Mouse (Mus musculus) left cerebral cortex, postnatal 10 days (tissue): ENCODE results near the gene Haus5. TPM values are rescaled to one million over a fixed set of nuclear protein-coding genes. Genes with fewer than 3 reads are reported as not detected.
A peak's percentile ranks its signal among the peaks of the same experiment; 100 is the strongest.

Experiments
- DNase-seq, 2 experiments: peaks; one replicate each; pipeline ENCODE4 v3.0.0; 2021 to 2022; ENCODE audit warnings: low spot score in 2 of 2, mixed read lengths in 1 of 2; ENCODE audit errors: extremely low spot score in 1 of 2
- intact Hi-C: fragments of 180-260 bp; cut with DNase I; formaldehyde crosslinking; loops from one replicate; pipeline ENCODE4 v1.15.1; 2025
- total RNA-seq, 2 experiments: library from RNA; stranded (reverse); gene quantifications; 2 replicates each; pipeline ENCODE4 v1.2.3; 2021

Gene Haus5
- 1 to 10 TPM; 7.1 to 7.3 TPM for total RNA-seq

DNA sequence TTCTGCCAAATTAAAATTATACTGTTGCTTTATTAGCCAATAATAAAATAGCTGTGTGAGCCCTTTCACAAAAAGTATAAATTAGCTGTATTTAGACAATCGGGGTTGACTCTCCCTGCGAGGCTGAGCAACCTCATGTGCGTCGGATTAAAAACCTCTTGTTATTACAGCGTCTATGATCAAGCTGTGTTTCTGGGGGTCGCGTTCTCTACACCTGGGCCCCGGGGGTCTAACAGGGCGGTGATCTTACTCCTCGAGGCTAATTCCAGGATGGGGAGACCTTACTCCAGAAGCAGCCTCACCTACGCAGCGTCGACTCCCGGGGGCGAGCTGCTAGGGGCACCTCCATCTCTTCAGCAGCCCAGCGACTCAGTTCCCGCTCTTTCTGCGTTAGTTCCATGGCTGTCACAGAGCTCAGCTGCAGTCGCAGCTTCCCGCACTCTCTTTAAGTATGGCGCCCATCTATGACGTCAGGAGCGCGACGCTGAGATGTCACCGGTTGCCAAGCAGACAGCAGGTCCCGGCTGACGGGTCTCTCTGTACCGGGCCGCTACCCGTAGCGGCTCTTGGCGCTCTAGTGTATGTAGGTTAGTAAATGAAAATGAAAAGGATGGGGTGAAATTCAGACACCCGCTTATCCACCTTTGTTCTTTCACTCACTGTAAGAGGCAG is at the start of gene Haus5:
Gene Haus5, minus strand, starts transcription at position 466 of the 672 bp plus-strand sequence.
- DNase-seq = peak; percentile 92 to 93
- intact Hi-C loops = loop anchor here (5.0 kb wide), 1 partner anchor 63 kb away; the partner anchor contains the start of gene Tmem147

- intact Hi-C loops = no loop called here
- no peak for DNase-seq
Observed at GRCm38 (mm10) chr7:30711942-30712341, 47.1 kb upstream of the Haus5 start, which contains the start of gene Atp4a. Gene Atp4a, plus strand, starts transcription at chr7:30712209.

- intact Hi-C loops = no loop called here
- DNase-seq = no peak
Observed at GRCm38 (mm10) chr7:30707441-30707840, 42.6 kb upstream of the Haus5 start.

DNA sequence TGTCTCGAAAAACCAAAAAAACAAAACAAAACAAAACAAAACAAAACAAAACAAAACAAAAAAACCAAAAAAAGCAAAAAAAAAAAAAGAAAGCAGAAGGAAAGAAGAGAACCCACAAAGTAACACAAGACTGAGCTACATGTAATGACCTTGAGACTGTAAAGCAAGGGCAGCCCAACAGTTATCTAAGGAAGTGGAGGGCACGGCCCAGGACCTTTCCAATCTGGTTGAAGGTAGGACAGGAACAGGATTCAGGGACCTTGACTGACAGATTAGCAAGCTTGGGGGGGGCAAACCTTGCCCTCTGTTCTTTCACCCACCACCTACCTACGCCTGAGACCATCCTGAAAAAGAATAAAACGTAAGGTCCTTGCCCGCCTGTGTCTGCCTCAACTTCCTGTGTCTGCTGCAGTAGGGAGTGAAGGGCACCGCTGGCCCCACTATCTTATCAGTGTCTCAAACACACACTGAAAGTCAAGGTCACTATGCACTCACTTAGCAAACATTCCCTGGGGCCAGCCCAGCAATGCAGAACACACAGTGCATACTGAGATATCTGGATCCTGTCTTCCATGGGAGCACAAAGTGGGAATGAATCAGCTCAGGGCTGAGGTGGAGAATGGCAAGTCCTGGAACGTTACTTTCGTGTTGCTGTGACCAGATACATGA is 41.6 kb upstream of the Haus5 start:
- no peak for DNase-seq
- intact Hi-C loops = no loop called here

- intact Hi-C loops = no loop called here
- no peak for DNase-seq
Observed at GRCm38 (mm10) chr7:30698589-30698988, 33.8 kb upstream of the Haus5 start, which contains the start of gene 2200002J24Rik. Gene 2200002J24Rik, plus strand, starts transcription at chr7:30698926.

GRCm38 (mm10) chr7:30698101-30698500 is 33.3 kb upstream of the Haus5 start:
- intact Hi-C loops = no loop called here
- DNase-seq = no peak

DNA sequence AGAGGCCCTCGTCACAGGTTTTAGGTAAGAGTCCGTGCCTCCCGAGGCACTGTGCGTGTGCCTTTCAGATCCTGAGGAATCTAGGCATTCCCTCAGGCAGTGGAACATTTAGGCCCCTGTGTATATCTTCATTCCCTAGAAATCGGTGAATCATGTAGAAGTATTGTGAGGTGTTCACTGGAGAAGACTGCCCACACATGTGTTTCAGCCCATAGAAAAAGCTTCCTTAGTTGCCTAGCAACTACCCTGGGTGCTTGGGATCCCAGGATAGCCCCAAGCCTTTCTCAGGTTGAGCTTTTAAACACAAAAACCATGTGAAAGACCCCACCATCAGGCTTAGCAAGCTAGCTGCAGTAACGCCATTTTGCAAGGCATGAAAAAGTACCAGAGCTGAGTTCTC is 23.5 kb upstream of the Haus5 start:
- DNase-seq = no peak
- intact Hi-C loops = no loop called here

DNA sequence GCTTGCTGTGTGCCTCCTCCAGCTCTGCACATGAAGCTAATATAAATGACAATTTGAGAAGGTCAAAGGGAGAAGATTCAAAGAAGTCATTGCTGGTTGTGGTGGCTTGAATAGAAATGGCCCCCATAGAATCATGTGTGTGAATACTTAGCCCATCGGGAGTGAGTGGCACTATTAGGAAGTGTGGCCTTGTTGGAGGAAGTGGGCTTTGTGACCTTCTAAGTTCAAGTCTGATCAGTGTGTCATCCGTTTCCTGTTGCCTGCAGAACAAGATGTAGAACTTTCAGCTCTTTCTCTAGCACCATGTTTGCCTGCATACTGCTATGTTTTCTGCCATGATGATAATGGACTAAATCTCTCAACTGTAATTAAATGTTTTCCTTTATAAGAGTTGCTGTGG is 18.6 kb upstream of the Haus5 start:
- DNase-seq = no peak
- intact Hi-C loops = no loop called here

DNA sequence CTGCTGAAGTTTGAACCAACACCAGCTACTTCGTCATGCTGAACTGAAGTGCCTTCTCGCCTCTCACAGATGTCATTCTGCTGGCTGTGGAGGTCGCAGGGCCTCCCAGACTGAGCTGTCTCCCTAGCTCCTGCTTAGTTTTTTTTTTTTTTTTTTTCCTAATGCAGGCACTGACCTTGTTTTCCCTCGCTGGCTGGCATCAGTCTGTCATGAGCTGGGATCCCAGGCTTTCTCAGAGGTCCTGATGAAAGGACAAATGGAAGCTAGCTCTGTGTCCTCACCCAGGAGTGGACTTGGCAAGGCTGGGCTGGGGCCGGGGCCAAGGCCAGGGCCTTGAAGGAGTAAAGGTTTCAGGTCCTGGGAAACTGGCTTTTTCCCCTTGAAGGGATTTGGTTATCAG is 17.1 kb upstream of the Haus5 start:
- no peak for DNase-seq
- intact Hi-C loops = no loop called here

DNA sequence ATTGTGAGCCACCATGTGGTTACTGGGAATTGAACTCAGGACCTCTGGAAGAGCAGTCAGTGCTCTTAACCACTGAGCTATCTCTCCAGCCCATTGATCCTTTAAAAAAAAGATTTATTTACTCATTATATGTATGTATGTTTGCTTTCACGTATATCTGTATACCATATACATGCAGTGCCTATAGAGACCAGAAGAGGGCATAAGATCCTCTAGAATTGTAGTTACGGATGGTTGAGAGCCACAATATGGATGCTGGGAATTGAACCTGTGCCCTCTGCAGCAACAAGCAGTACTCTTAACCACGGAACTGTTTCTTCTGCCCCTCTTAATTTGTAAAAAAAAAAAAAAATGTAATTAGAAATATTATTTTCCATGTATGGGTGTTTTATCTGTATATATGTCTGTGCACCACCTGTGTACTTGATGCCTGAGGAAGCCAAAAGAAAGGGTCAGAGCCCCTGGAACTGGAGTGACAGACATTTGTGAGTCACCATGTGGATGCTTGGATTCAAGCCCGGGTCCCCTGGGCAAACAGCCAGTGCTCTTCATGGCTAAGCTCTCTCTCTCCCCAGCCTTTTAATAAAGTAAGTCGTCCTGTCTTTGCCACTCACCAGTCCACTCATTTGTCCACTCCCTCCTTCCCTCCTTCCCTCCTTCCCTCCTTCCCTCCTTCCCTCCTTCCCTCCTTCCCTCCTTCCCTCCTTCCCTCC is 13.6 kb upstream of the Haus5 start:
- intact Hi-C loops = loop anchor here (10.0 kb wide), 1 partner anchor 186 kb away; the partner anchor contains the start of gene Ffar1
- DNase-seq = no peak

- no peak for DNase-seq
Observed at GRCm38 (mm10) chr7:30671480-30671879, 6.7 kb upstream of the Haus5 start, which contains the start of gene Pmis2. Gene Pmis2, minus strand, starts transcription at chr7:30671605.

GRCm38 (mm10) chr7:30669229-30669628 is 4.4 kb upstream of the Haus5 start:
- no peak for DNase-seq
- intact Hi-C loops = no loop called here

More at GRCm38 (mm10) chr7:30671480-30671879, 6.7 kb upstream of the Haus5 start, which contains the start of gene Pmis2:
- intact Hi-C loops = loop anchor here (10.0 kb wide), 1 partner anchor 193 kb away; the partner anchor contains the start of gene Ffar1

DNA sequence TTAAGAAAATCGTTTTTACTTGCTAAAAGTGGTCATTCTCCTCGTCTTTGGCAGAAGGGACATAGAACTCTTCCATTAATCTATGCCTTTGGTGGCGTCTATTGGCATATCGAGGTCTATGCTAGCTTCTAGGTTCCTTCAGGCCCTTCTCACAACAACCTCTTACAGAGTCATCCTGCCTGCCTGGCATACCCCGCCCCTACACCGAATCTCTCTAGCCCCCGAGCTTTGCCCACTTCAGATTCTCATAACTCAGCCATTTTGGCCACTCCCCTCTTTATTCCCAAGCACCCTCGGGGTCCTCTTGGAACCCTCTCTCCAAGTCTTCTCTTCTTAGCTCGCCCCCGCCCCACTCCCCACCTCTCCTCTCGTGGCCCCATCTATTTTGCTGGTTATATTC is 527 bp upstream of the Haus5 start:
- intact Hi-C loops = no loop called here
- DNase-seq = no peak

DNA sequence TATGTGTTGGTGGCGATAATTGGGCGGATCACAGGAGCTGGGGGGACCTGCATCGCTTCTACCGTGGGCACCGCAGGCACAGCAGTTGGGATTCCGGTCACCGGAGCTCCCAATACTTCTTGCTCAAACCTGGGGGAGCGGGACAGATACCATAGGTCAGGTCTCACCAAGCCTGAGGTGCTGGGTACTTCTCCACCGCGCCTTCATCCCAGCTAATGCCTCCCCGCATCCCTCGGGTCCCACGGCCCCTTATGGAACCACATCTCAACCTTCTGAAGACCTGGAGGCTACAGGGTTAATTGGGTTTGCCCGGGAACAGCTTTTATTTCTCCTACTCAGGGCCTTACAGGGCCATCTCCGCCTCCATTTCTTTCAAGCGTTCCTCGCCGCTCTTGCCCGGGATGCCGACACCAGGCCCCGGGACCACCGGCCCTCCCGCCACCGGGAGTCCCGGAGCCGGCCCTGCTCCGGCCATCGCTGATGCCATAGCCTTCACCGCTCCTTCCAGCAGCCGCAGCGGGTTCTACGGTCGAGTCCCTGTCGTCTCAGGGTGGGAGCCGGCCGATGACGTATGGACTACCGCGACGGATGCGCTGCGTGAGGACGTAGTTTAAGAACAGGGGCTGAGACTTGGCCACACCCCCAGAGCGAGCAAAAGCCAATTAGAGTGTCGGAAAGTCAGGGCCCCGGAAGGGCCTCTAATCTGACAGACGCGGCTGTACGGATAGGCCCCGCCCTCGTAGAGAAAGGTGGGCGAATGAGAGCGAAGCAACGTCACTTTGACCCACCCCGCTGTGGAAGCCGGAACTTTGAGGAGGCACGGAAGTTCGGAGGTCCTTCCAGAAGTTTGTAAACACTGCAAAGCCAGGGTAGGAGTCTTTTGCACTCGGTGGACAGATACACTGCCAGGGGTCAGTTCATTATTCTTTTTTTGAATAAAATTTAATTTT is 14.9 kb downstream of the Haus5 start, which contains the start of gene Rbm42:
Gene Rbm42, minus strand, starts transcription at position 727 of the 950 bp plus-strand sequence.
- intact Hi-C loops = no loop called here
- peak; percentile 99 for DNase-seq

DNA sequence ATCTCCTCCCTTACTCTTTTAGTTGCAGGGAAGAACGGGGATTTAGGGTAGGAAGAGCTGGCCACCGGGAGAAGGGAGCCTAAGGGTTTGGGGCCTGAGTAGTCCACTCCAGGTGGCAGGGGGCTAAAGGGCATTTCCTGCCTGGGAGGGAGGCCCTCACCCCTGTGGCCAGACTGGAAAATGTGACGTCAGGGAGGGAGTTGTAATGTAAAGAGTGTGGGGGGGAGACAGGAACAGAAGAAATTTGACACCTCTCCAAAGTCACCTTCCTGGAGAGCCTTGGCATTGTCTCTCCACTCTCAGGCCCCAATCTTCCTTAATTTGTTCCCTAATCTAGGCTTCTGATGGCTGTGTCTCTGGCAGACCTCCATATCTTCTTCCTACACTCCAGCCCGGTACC is 25.7 kb downstream of the Haus5 start:
- no peak for DNase-seq
- intact Hi-C loops = no loop called here

GRCm38 (mm10) chr7:30636395-30636794 is 28.4 kb downstream of the Haus5 start:
- intact Hi-C loops = no loop called here
- DNase-seq = no peak

GRCm38 (mm10) chr7:30635752-30636151 is 29.0 kb downstream of the Haus5 start, which contains the start of gene Etv2:
Gene Etv2, minus strand, starts transcription at chr7:30635852.
- intact Hi-C loops = no loop called here
- DNase-seq = no peak

DNA sequence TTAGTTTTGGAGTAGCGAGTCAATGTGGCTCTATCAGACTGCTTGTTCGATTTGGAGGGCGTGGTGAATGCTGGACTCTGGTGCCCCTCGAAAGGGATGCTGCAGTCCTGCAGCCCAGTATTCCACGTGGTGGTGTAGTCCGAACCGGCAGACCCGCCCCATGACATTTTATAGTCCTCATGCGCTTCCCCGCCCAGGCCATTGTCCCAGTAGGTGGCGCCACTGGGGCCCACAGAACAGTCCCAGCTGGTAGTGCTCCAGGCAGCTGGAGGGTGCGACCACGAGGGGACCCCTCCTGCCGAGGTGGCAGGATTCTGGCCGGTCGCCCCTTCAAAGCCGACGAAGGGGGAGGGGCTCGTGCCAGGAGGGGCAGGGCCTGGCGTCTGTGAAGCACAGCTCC is 30.2 kb downstream of the Haus5 start:
- intact Hi-C loops = no loop called here

More for the DNA sequence above, 30.2 kb downstream of the Haus5 start:
- peak in 1 of 2 experiments; percentile 78 for DNase-seq
